Mouse (Mus musculus): Measurements from ENCODE around the gene Gpr176. TPM values are rescaled to one million over a fixed set of nuclear protein-coding genes. Genes with fewer than 3 reads are reported as not detected.
"Not testable (repeated sequence)": the region's sequence is repeated elsewhere in the genome, so short reads cannot be mapped to it uniquely, and the experiment has no call there.

The Gpr176 gene
- polyA plus RNA-seq, 1 experiment from 2014 or later, result 0.53 TPM

DNA sequence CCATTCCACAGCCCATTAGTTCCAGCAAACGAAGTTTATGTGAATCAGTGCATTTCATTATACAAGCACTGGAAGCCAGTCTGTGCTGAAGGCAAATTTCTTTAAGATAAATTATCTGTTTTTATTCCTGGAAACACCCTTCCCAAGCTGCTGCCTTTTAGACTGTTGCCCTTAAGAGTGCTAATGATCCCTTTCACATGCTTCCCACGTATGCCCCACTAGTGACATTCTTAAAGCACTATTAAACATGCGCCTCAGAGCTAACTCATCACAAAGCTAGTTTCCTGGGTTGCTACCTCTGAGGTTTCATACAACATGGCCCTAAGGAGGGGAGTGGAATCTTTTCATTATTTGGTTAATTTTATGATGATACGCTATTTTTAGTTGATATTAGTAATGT is 74.6 kb downstream of the Gpr176 start:
- Histone ChIP-seq H3K4me2 (ENCODE audit: low read depth, low read length) (no peak overlapping the region), H3K9me3 (replicated peaks; ENCODE audit: control insufficient read depth, low read length) (no peaks in the 10 kb centered on the region), H3K27me3 (ENCODE audit: control insufficient read depth, insufficient read depth, low read length) (no peaks in the 10 kb centered on the region), H3K9ac (ENCODE audit: low read length) (no peak overlapping the region), H3K4me3 (ENCODE audit: low read length) (no peak overlapping the region), H3K4me1 (ENCODE audit: control insufficient read depth, insufficient read depth, low read length) (no peaks in the 10 kb centered on the region), H3K27ac (ENCODE audit: low read length) (no peak overlapping the region), H3K36me3 (ENCODE audit: control insufficient read depth, insufficient read depth) (no peaks in the 10 kb centered on the region)
- ATAC-seq (replicated peaks; ENCODE audit: extremely low read depth, insufficient read depth, low FRiP score), result no peak
- 80% methylated on average over 4 of the region's 4 CpGs for WGBS

DNA sequence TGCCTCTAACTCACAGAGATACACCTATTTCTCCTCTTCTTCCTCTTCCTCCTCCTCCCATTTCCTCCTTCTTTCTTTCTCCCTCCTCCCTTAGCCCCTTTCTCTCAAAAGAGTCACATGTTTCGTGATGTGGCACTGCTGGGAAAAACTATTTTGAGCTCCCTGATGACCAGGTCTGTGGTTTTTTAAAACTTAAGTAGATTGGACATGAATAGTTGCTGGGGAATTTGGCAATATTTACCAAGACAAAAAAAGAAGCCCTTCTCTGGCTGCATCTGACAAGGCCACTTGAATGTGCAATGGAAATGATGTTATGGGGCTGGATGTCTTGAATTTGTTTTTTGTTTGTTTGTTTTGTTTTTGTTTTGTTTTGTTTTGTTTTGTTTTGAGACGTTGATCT is 75.3 kb downstream of the Gpr176 start:
- Histone ChIP-seq H3K27me3 (ENCODE audit: control insufficient read depth, insufficient read depth, low read length) (no peaks in the 10 kb centered on the region), H3K36me3 (ENCODE audit: control insufficient read depth, insufficient read depth) (no peaks in the 10 kb centered on the region), H3K9me3 (replicated peaks; ENCODE audit: control insufficient read depth, low read length) (no peaks in the 10 kb centered on the region), H3K4me2 (ENCODE audit: low read depth, low read length) (no peak overlapping the region), H3K27ac (ENCODE audit: low read length) (no peak overlapping the region), H3K4me1 (ENCODE audit: control insufficient read depth, insufficient read depth, low read length) (no peaks in the 10 kb centered on the region), H3K4me3 (ENCODE audit: low read length) (no peak overlapping the region), H3K9ac (ENCODE audit: low read length) (no peak overlapping the region)
- WGBS, result 68% methylated on average over 2 of the region's 2 CpGs
- no peak for ATAC-seq (replicated peaks; ENCODE audit: extremely low read depth, insufficient read depth, low FRiP score)

DNA sequence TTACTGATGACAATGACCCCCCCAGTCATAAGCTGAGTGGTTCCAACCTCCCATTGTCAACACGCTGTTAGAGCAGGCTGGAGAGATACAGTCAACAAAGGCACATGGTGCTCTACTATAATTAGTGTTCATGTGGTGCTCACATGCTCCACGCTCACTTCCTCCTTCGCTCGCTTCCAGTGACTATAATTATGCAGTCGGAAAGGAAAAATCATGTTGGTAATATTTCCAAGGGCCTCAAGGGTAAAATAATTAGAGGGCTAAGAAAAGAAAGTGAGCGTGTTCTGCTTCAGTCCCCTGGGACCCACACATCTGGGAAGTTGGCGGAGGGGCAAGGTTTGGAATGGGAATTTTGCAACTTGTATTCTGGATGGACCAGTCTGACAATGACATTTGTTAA is 77.7 kb downstream of the Gpr176 start:
- no peak overlapping the region for H3K4me3 ChIP-seq (ENCODE audit: low read length)
- WGBS, result 71% methylated on average over 7 of the region's 7 CpGs
- H3K27me3 ChIP-seq (ENCODE audit: control insufficient read depth, insufficient read depth, low read length), result no peaks in the 10 kb centered on the region
- H3K27ac ChIP-seq (ENCODE audit: low read length), result no peak overlapping the region
- no peak overlapping the region for H3K4me2 ChIP-seq (ENCODE audit: low read depth, low read length)
- H3K9ac ChIP-seq (ENCODE audit: low read length), result no peak overlapping the region
- no peaks in the 10 kb centered on the region for H3K4me1 ChIP-seq (ENCODE audit: control insufficient read depth, insufficient read depth, low read length)
- no peaks in the 10 kb centered on the region for H3K36me3 ChIP-seq (ENCODE audit: control insufficient read depth, insufficient read depth)
- ATAC-seq (replicated peaks; ENCODE audit: extremely low read depth, insufficient read depth, low FRiP score), result no peak
- no peaks in the 10 kb centered on the region; the same call in 1 of the 2 replicates for H3K9me3 ChIP-seq (replicated peaks; ENCODE audit: control insufficient read depth, low read length)

DNA sequence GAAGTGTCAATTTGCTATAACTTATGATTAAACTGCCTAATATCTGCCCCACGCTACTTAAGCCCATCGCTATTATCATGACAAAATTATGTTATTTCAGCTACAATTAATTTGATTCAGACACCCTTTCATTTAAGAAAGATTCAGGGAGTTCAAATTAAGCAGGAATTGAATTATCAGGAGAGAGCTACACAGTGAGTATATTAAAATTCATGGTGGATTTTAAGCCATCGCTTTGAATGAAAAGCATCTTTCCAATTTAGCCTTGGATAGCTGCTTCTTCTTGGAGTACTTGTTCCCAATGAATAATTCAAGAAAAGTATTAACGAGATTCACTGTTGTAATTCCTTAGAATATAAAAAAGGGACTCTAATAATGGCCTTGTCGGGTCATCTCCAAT is 79.6 kb downstream of the Gpr176 start:
- Histone ChIP-seq H3K4me1 (ENCODE audit: control insufficient read depth, insufficient read depth, low read length) (no peaks in the 10 kb centered on the region), H3K4me3 (ENCODE audit: low read length) (no peak overlapping the region), H3K27ac (ENCODE audit: low read length) (no peak overlapping the region), H3K9me3 (replicated peaks; ENCODE audit: control insufficient read depth, low read length) (no peaks in the 10 kb centered on the region; the same call in 1 of the 2 replicates), H3K9ac (ENCODE audit: low read length) (no peak overlapping the region), H3K27me3 (ENCODE audit: control insufficient read depth, insufficient read depth, low read length) (no peaks in the 10 kb centered on the region), H3K4me2 (ENCODE audit: low read depth, low read length) (no peak overlapping the region), H3K36me3 (ENCODE audit: control insufficient read depth, insufficient read depth) (no peaks in the 10 kb centered on the region)
- WGBS, result 86% methylated on average over 5 of the region's 5 CpGs
- no peak for ATAC-seq (replicated peaks; ENCODE audit: extremely low read depth, insufficient read depth, low FRiP score)

DNA sequence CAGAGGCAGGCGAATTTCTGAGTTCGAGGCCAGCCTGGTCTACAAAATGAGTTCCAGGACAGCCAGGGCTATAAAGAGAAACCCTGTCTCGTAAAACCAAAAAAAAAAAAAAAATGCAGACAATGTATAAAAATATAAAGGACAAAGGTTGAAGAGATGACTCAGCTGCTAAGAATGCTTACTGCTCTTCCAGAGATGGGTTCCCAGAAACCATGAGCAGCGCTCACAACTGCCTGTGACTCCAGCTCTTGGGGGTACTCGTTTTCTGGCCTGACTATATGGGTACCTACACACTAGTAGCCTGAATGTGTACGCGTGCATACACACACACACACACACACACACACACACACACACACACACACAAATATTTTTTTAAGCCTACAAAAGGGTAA is 84.2 kb downstream of the Gpr176 start:
- not testable (repeated sequence) for H3K9me3 ChIP-seq (replicated peaks; ENCODE audit: control insufficient read depth, low read length); H3K4me3 ChIP-seq (ENCODE audit: low read length); H3K4me2 ChIP-seq (ENCODE audit: low read depth, low read length); H3K27ac ChIP-seq (ENCODE audit: low read length); H3K36me3 ChIP-seq (ENCODE audit: control insufficient read depth, insufficient read depth); ATAC-seq (replicated peaks; ENCODE audit: extremely low read depth, insufficient read depth, low FRiP score); H3K27me3 ChIP-seq (ENCODE audit: control insufficient read depth, insufficient read depth, low read length); H3K4me1 ChIP-seq (ENCODE audit: control insufficient read depth, insufficient read depth, low read length); H3K9ac ChIP-seq (ENCODE audit: low read length)
- 71% methylated on average over 7 of the region's 7 CpGs for whole genome bisulfite sequencing

DNA sequence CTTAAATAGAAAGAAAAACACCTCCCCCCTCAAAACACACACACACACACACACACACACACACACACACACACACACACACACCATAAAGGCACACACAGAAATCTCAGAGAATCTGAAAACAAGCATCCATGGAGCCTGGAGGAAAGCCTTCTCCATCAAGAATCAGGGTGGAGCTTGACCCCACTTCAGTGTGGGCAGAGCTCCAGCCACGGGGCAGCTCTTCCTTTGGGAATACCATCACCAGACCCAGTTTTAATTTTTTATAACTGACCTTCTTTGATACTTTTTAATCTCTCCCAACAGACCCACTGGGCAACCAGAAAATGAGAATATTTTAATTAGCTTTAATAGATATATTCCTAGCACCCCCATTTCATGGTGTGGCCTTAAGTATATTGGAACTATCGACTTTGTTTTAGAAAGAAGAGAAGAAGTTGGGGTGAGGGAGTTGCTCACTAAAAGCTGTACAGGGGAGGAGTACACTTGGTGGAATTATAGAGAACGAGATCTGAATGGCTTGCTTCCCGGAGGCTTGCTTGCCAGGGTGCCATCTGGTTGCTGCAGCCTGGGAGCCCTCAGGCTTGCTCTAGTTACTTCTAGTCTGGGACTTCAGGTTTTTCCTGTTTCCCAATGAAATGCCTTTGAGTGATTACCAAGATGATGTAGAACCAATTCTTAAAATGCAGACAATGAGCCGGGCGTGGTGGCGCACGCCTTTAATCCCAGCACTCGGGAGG is 84.7 kb downstream of the Gpr176 start:
- WGBS, result 85% methylated on average over 9 of the region's 9 CpGs
- Histone ChIP-seq H3K4me2 (ENCODE audit: low read depth, low read length) (no peak overlapping the region), H3K9ac (ENCODE audit: low read length) (no peak overlapping the region), H3K9me3 (replicated peaks; ENCODE audit: control insufficient read depth, low read length) (no peaks in the 10 kb centered on the region; the same call in 1 of the 2 replicates), H3K27me3 (ENCODE audit: control insufficient read depth, insufficient read depth, low read length) (no peaks in the 10 kb centered on the region), H3K27ac (ENCODE audit: low read length) (no peak overlapping the region), H3K36me3 (ENCODE audit: control insufficient read depth, insufficient read depth) (no peaks in the 10 kb centered on the region), H3K4me1 (ENCODE audit: control insufficient read depth, insufficient read depth, low read length) (no peaks in the 10 kb centered on the region), H3K4me3 (ENCODE audit: low read length) (no peak overlapping the region)
- no peak for ATAC-seq (replicated peaks; ENCODE audit: extremely low read depth, insufficient read depth, low FRiP score)

DNA sequence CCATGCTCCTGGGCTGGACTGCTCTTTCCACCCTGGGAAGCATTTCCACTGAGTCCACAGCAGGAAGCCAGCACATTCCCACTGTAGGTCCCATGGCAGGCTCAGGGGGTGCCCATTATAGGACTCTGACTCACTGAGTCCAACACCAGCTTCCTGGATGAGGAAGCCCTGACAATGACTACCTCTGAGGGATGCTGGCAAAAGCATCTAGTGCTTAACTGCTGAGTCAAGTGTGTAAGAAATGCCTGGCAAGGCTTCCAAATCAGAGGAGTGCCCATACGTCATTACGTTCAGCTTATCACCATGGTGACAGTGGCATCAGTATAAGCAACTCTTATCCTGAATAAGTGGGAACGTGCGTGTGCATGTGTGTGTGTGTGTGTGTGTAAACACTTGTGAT is 85.5 kb downstream of the Gpr176 start:
- WGBS, result 67% methylated on average over 4 of the region's 4 CpGs
- no peaks in the 10 kb centered on the region for H3K36me3 ChIP-seq (ENCODE audit: control insufficient read depth, insufficient read depth)
- H3K27ac ChIP-seq (ENCODE audit: low read length), result no peak overlapping the region
- H3K9ac ChIP-seq (ENCODE audit: low read length), result no peak overlapping the region
- H3K9me3 ChIP-seq (replicated peaks; ENCODE audit: control insufficient read depth, low read length), result no peaks in the 10 kb centered on the region; the same call in 1 of the 2 replicates
- ATAC-seq (replicated peaks; ENCODE audit: extremely low read depth, insufficient read depth, low FRiP score), result no peak
- H3K27me3 ChIP-seq (ENCODE audit: control insufficient read depth, insufficient read depth, low read length), result no peaks in the 10 kb centered on the region
- no peak overlapping the region for H3K4me2 ChIP-seq (ENCODE audit: low read depth, low read length)
- no peak overlapping the region for H3K4me3 ChIP-seq (ENCODE audit: low read length)
- no peaks in the 10 kb centered on the region for H3K4me1 ChIP-seq (ENCODE audit: control insufficient read depth, insufficient read depth, low read length)

DNA sequence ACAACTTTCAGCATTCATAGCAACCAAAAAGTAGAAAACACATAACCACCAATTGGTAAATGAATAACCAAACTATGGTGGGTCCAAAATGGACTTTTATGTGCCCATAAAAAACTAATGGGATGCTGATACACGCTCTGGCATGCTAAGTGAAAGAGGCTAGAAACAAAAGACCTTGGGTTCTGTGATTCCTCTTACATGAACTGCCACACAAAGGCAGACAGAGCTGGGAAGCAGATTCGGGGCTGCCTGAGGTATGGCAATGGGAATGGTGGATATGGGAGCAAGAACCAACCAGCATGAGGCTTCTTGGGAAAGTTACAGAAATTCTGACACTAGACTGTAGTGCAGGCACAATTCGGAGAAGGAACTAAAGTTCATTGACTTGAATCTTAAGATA is 90.8 kb downstream of the Gpr176 start:
- H3K27me3 ChIP-seq (ENCODE audit: control insufficient read depth, insufficient read depth, low read length), result no peaks in the 10 kb centered on the region
- ATAC-seq (replicated peaks; ENCODE audit: extremely low read depth, insufficient read depth, low FRiP score), result no peak
- WGBS, result 76% methylated on average over 3 of the region's 3 CpGs
- H3K4me3 ChIP-seq (ENCODE audit: low read length), result no peak overlapping the region
- H3K27ac ChIP-seq (ENCODE audit: low read length), result no peak overlapping the region
- H3K36me3 ChIP-seq (ENCODE audit: control insufficient read depth, insufficient read depth), result no peaks in the 10 kb centered on the region
- H3K9me3 ChIP-seq (replicated peaks; ENCODE audit: control insufficient read depth, low read length), result no peaks in the 10 kb centered on the region
- H3K4me1 ChIP-seq (ENCODE audit: control insufficient read depth, insufficient read depth, low read length), result peaks cover 4% of the 10 kb centered on the region; the same call in 1 of the 2 replicates
- no peak overlapping the region for H3K4me2 ChIP-seq (ENCODE audit: low read depth, low read length)
- H3K9ac ChIP-seq (ENCODE audit: low read length), result no peak overlapping the region

DNA sequence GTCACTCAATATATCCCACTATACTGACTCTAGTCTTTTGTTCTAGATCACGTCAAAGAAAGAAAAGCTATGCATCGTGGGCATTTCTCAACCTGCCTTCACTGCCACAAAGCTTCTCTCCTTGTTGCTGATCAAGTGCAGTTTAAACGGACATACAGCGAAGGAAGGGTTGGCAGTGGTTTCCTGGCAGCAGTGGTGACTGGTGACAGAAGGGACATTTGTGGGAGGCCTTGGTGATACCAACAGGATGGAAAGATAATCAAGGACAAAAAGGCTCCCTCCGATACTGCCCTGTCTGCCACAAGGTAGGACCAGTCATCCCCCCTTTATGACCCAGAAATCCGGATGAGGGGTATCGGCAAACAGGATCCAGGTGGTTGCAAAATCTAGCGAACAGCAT is 95.0 kb downstream of the Gpr176 start:
- no peak overlapping the region for H3K4me3 ChIP-seq (ENCODE audit: low read length)
- WGBS, result 85% methylated on average over 8 of the region's 8 CpGs

More for the DNA sequence above, 95.0 kb downstream of the Gpr176 start:
- Histone ChIP-seq H3K27me3 (ENCODE audit: control insufficient read depth, insufficient read depth, low read length) (no peaks in the 10 kb centered on the region), H3K9me3 (replicated peaks; ENCODE audit: control insufficient read depth, low read length) (no peaks in the 10 kb centered on the region), H3K9ac (ENCODE audit: low read length) (no peak overlapping the region), H3K4me2 (ENCODE audit: low read depth, low read length) (no peak overlapping the region), H3K4me1 (ENCODE audit: control insufficient read depth, insufficient read depth, low read length) (peaks cover 4% of the 10 kb centered on the region; the same call in 1 of the 2 replicates), H3K27ac (ENCODE audit: low read length) (no peak overlapping the region), H3K36me3 (ENCODE audit: control insufficient read depth, insufficient read depth) (no peaks in the 10 kb centered on the region)
- ATAC-seq (replicated peaks; ENCODE audit: extremely low read depth, insufficient read depth, low FRiP score), result no peak

All from heart, embryonic 16.5 days (tissue).